Mouse (Mus musculus) ES-Bruce4 (cell line): Measurements from ENCODE around the gene 4933405O20Rik.

ENCODE experiments used
- CTCF ChIP-seq: IDR thresholded peaks from one replicate; pipeline ENCODE4 v1.8.1; 2011; ENCODE audit warnings: low read depth, low read length
- EP300 ChIP-seq: IDR thresholded peaks from 2 replicates; pipeline ENCODE4 v1.6.1; 2011; ENCODE audit warnings: low read depth, low read length; ENCODE audit not compliant: insufficient read depth
- POLR2A ChIP-seq: IDR thresholded peaks from one replicate; pipeline ENCODE4 v1.8.1; 2011; ENCODE audit warnings: low read length; ENCODE audit not compliant: insufficient read depth

DNA sequence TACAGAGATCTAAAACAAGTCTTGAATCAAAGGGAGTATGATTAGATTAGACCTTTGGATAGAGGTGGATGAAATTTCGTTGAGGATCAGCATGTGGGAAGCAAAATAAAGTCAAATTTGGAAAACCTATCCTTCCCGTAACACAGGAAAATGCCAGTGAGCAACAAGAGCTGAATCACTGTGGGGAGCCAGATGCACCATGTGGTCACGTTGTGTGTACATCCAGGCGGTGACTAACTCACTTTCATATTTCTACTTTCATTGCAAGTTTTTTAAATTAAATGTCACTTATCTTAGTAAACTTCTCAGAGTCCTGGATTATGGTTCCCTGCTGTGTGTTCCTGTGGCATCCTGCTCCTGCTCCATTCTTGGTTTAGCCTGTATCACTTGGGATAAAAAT, 47.6 kb upstream of the 4933405O20Rik start:
- TF ChIP-seq POLR2A (no peak), CTCF (no peak), EP300 (no peak)
